Mouse (Mus musculus): ENCODE data around the gene Sync. TPM values are rescaled to one million over a fixed set of nuclear protein-coding genes. Genes with fewer than 3 reads are reported as not detected.

Sync gene
- total and polyA plus RNA-seq, 2 experiments from 2014 or later: 0.52 to 0.79 TPM

- no peak overlapping the region for H3K4me3 ChIP-seq (ENCODE audit: low read depth, low read length)
- H3K9me3 ChIP-seq (ENCODE audit: low read length): no peaks in the 10 kb centered on the region
- no peak; the same call in 1 of the 2 replicates for ATAC-seq
- TF ChIP-seq CTCF (IDR thresholded peaks at IDR 0.05; ENCODE audit: low read depth): no peak
- peak; percentile 55 for DNase-seq
- no peaks in the 10 kb centered on the region for H3K27me3 ChIP-seq (ENCODE audit: insufficient read depth, low read length)
- H3K27ac ChIP-seq (ENCODE audit: low read depth, low read length): no peak overlapping the region; the same call in 1 of the 2 replicates
- H3K4me1 ChIP-seq (ENCODE audit: insufficient read depth): no peaks in the 10 kb centered on the region
- 63% methylated on average over 15 of the region's 15 CpGs for WGBS
- H3K36me3 ChIP-seq (ENCODE audit: insufficient read depth): peaks cover 16% of the 10 kb centered on the region
- no peak overlapping the region for H3K4me2 ChIP-seq (ENCODE audit: low read depth)
- H3K9ac ChIP-seq: no peak overlapping the region
These were observed 59.2 kb downstream of the Sync start for GRCm38 (mm10) chr4:129346481-129347154.

- peak; percentile 87 for ATAC-seq
- H3K4me2 ChIP-seq (ENCODE audit: low read depth): no peak overlapping the region
- no peaks in the 10 kb centered on the region for H3K9me3 ChIP-seq (ENCODE audit: low read length)
- H3K27ac ChIP-seq (ENCODE audit: low read depth, low read length): no peak overlapping the region
- H3K27me3 ChIP-seq (ENCODE audit: insufficient read depth, low read length): no peaks in the 10 kb centered on the region
- no peaks in the 10 kb centered on the region for H3K4me1 ChIP-seq (ENCODE audit: insufficient read depth)
- peak; percentile 87 for DNase-seq
- H3K36me3 ChIP-seq (ENCODE audit: insufficient read depth): peaks cover 23% of the 10 kb centered on the region
- 9% methylated on average over 1 of the region's 1 CpGs for WGBS
- no peak overlapping the region for H3K4me3 ChIP-seq (ENCODE audit: low read depth, low read length)
- TF ChIP-seq CTCF (IDR thresholded peaks at IDR 0.05; ENCODE audit: low read depth): peak; percentile 95
- H3K9ac ChIP-seq: no peak overlapping the region
These were observed 63.2 kb downstream of the Sync start for GRCm38 (mm10) chr4:129350644-129351043.

- peaks cover 25% of the 10 kb centered on the region for H3K36me3 ChIP-seq (ENCODE audit: insufficient read depth)
- H3K4me3 ChIP-seq (ENCODE audit: low read depth, low read length): no peak overlapping the region
- no peaks in the 10 kb centered on the region for H3K27me3 ChIP-seq (ENCODE audit: insufficient read depth, low read length)
- H3K9me3 ChIP-seq (ENCODE audit: low read length): no peaks in the 10 kb centered on the region
- H3K4me1 ChIP-seq (ENCODE audit: insufficient read depth): no peaks in the 10 kb centered on the region
- H3K27ac ChIP-seq (ENCODE audit: low read depth, low read length): no peak overlapping the region
- H3K9ac ChIP-seq: no peak overlapping the region
- DNase-seq (peak; percentile 11), ATAC-seq (peak; percentile 23)
- TF ChIP-seq CTCF (IDR thresholded peaks at IDR 0.05; ENCODE audit: low read depth): no peak
- WGBS: 71% methylated on average over 6 of the region's 6 CpGs
- no peak overlapping the region for H3K4me2 ChIP-seq (ENCODE audit: low read depth)
These were observed 63.7 kb downstream of the Sync start for GRCm38 (mm10) chr4:129351111-129351510.

GRCm38 (mm10) chr4:129353176-129353575, 65.8 kb downstream of the Sync start:
- no peaks in the 10 kb centered on the region for H3K27me3 ChIP-seq (ENCODE audit: insufficient read depth, low read length)
- WGBS: 90% methylated on average over 12 of the region's 12 CpGs
- H3K27ac ChIP-seq (ENCODE audit: low read depth, low read length): no peak overlapping the region
- no peak overlapping the region for H3K4me2 ChIP-seq (ENCODE audit: low read depth)
- H3K4me1 ChIP-seq (ENCODE audit: insufficient read depth): no peaks in the 10 kb centered on the region
- ATAC-seq (no peak), DNase-seq (no peak)
- TF ChIP-seq CTCF (IDR thresholded peaks at IDR 0.05; ENCODE audit: low read depth): no peak
- no peak overlapping the region for H3K9ac ChIP-seq
- no peaks in the 10 kb centered on the region for H3K9me3 ChIP-seq (ENCODE audit: low read length)
- peaks cover 26% of the 10 kb centered on the region for H3K36me3 ChIP-seq (ENCODE audit: insufficient read depth)
- H3K4me3 ChIP-seq (ENCODE audit: low read depth, low read length): no peak overlapping the region

- WGBS: 80% methylated on average over 15 of the region's 15 CpGs
- H3K4me3 ChIP-seq (ENCODE audit: low read depth, low read length): no peak overlapping the region
- no peaks in the 10 kb centered on the region for H3K27me3 ChIP-seq (ENCODE audit: insufficient read depth, low read length)
- H3K4me2 ChIP-seq (ENCODE audit: low read depth): no peak overlapping the region
- H3K9me3 ChIP-seq (ENCODE audit: low read length): no peaks in the 10 kb centered on the region
- TF ChIP-seq CTCF (IDR thresholded peaks at IDR 0.05; ENCODE audit: low read depth): no peak
- DNase-seq (no peak), ATAC-seq (no peak)
- no peaks in the 10 kb centered on the region for H3K4me1 ChIP-seq (ENCODE audit: insufficient read depth)
- no peak overlapping the region for H3K27ac ChIP-seq (ENCODE audit: low read depth, low read length)
- no peak overlapping the region for H3K9ac ChIP-seq
- peaks cover 30% of the 10 kb centered on the region for H3K36me3 ChIP-seq (ENCODE audit: insufficient read depth)
These were observed 66.8 kb downstream of the Sync start for GRCm38 (mm10) chr4:129354236-129354635.

GRCm38 (mm10) chr4:129357613-129358163, 70.3 kb downstream of the Sync start:
- H3K36me3 ChIP-seq (ENCODE audit: insufficient read depth): peaks cover 33% of the 10 kb centered on the region
- 91% methylated on average over 15 of the region's 15 CpGs for WGBS

More at GRCm38 (mm10) chr4:129357613-129358163, 70.3 kb downstream of the Sync start:
- H3K4me2 ChIP-seq (ENCODE audit: low read depth): no peak overlapping the region
- no peak for TF ChIP-seq CTCF (IDR thresholded peaks at IDR 0.05; ENCODE audit: low read depth)
- no peak overlapping the region for H3K4me3 ChIP-seq (ENCODE audit: low read depth, low read length)
- no peak for ATAC-seq
- H3K9me3 ChIP-seq (ENCODE audit: low read length): no peaks in the 10 kb centered on the region
- H3K9ac ChIP-seq: no peak overlapping the region
- no peak for DNase-seq
- no peak overlapping the region for H3K27ac ChIP-seq (ENCODE audit: low read depth, low read length)
- no peaks in the 10 kb centered on the region for H3K4me1 ChIP-seq (ENCODE audit: insufficient read depth)
- no peaks in the 10 kb centered on the region for H3K27me3 ChIP-seq (ENCODE audit: insufficient read depth, low read length)

Small RNA genes within 50 kb of the gene (microRNA-seq; reads per million reads assigned to microRNA genes)
- 0 reads per million in 2 experiments for gene Gm22994

Other genes starting within 250 kb of the Sync start
- gene Rnf19b, start 229.3 kb upstream of the Sync start, total RNA-seq (2014; rRNA removed): 116 and 135 TPM in 2 replicates
- 31.1 and 32.6 TPM in 2 replicates for gene Rnf19b, start 229.3 kb upstream of the Sync start, polyA plus RNA-seq (2015; fragmentation: Nextera tagmentation; extraction: Ambion mirVana)
- not detected in 2 replicates for gene Tmem54, start 182.1 kb upstream of the Sync start, total RNA-seq (2014; rRNA removed)
- not detected in 2 replicates for gene Tmem54, start 182.1 kb upstream of the Sync start, polyA plus RNA-seq (2015; fragmentation: Nextera tagmentation; extraction: Ambion mirVana)
- 129 and 214 TPM in 2 replicates for gene Hpca, start 165.6 kb upstream of the Sync start, total RNA-seq (2014; rRNA removed)
- 110 and 128 TPM in 2 replicates for gene Hpca, start 165.6 kb upstream of the Sync start, polyA plus RNA-seq (2015; fragmentation: Nextera tagmentation; extraction: Ambion mirVana)
- 10.3 and 11.6 TPM in 2 replicates for gene Fndc5, start 150.6 kb upstream of the Sync start, total RNA-seq (2014; rRNA removed)
- 5.8 and 8.3 TPM in 2 replicates for gene Fndc5, start 150.6 kb upstream of the Sync start, polyA plus RNA-seq (2015; fragmentation: Nextera tagmentation; extraction: Ambion mirVana)
- 41.4 and 52.2 TPM in 2 replicates for gene S100pbp, start 97.9 kb upstream of the Sync start, total RNA-seq (2014; rRNA removed)
- 11.0 and 15.6 TPM in 2 replicates for gene S100pbp, start 97.9 kb upstream of the Sync start, polyA plus RNA-seq (2015; fragmentation: Nextera tagmentation; extraction: Ambion mirVana)
- gene Yars, start 97.9 kb upstream of the Sync start, total RNA-seq (2014; rRNA removed): 97.7 and 119 TPM in 2 replicates
- 108 and 120 TPM in 2 replicates for gene Yars, start 97.9 kb upstream of the Sync start, polyA plus RNA-seq (2015; fragmentation: Nextera tagmentation; extraction: Ambion mirVana)
- gene C77080, start 26.2 kb upstream of the Sync start, total RNA-seq (2014; rRNA removed): 7.8 and 10.6 TPM in 2 replicates
- 2.7 and 3.5 TPM in 2 replicates for gene C77080, start 26.2 kb upstream of the Sync start, polyA plus RNA-seq (2015; fragmentation: Nextera tagmentation; extraction: Ambion mirVana)
- 103 and 111 TPM in 2 replicates for gene Rbbp4, start 47.8 kb downstream of the Sync start, total RNA-seq (2014; rRNA removed)
- 272 and 292 TPM in 2 replicates for gene Rbbp4, start 47.8 kb downstream of the Sync start, polyA plus RNA-seq (2015; fragmentation: Nextera tagmentation; extraction: Ambion mirVana)
- gene Zbtb8os, start 48.1 kb downstream of the Sync start, total RNA-seq (2014; rRNA removed): 5.9 and 6.0 TPM in 2 replicates
- gene Zbtb8os, start 48.1 kb downstream of the Sync start, polyA plus RNA-seq (2015; fragmentation: Nextera tagmentation; extraction: Ambion mirVana): 20.7 and 30.0 TPM in 2 replicates
- gene Zbtb8a, start 90.5 kb downstream of the Sync start, total RNA-seq (2014; rRNA removed): 22.5 and 28.0 TPM in 2 replicates
- gene Zbtb8a, start 90.5 kb downstream of the Sync start, polyA plus RNA-seq (2015; fragmentation: Nextera tagmentation; extraction: Ambion mirVana): 10.3 and 14.3 TPM in 2 replicates
- 7.0 and 10.5 TPM in 2 replicates for gene Zbtb8b, start 153.2 kb downstream of the Sync start, total RNA-seq (2014; rRNA removed)
- 6.0 and 9.2 TPM in 2 replicates for gene Zbtb8b, start 153.2 kb downstream of the Sync start, polyA plus RNA-seq (2015; fragmentation: Nextera tagmentation; extraction: Ambion mirVana)
- 57.0 and 61.6 TPM in 2 replicates for gene Bsdc1, start 174.0 kb downstream of the Sync start, total RNA-seq (2014; rRNA removed)
- gene Bsdc1, start 174.0 kb downstream of the Sync start, polyA plus RNA-seq (2015; fragmentation: Nextera tagmentation; extraction: Ambion mirVana): 25.6 and 28.4 TPM in 2 replicates
- gene Tssk3, start 203.4 kb downstream of the Sync start, total RNA-seq (2014; rRNA removed): 0.24 and 0.46 TPM in 2 replicates
- 0.62 and 0.98 TPM in 2 replicates for gene Tssk3, start 203.4 kb downstream of the Sync start, polyA plus RNA-seq (2015; fragmentation: Nextera tagmentation; extraction: Ambion mirVana)
- 1.8 TPM in 1 of 2 replicates, not detected in the other for gene Fam229a, start 203.6 kb downstream of the Sync start, total RNA-seq (2014; rRNA removed)
- gene Fam229a, start 203.6 kb downstream of the Sync start, polyA plus RNA-seq (2015; fragmentation: Nextera tagmentation; extraction: Ambion mirVana): 1.7 and 2.6 TPM in 2 replicates
- gene Marcksl1, start 226.0 kb downstream of the Sync start, total RNA-seq (2014; rRNA removed): 1,946 and 1,960 TPM in 2 replicates
- 2,276 and 2,298 TPM in 2 replicates for gene Marcksl1, start 226.0 kb downstream of the Sync start, polyA plus RNA-seq (2015; fragmentation: Nextera tagmentation; extraction: Ambion mirVana)

Data from forebrain, postnatal 0 days (tissue).